Mouse (Mus musculus) embryonic facial prominence, embryonic 12.5 days (tissue): ENCODE measurements around the gene Hoxa10. TPM values are rescaled to one million over a fixed set of nuclear protein-coding genes. Genes with fewer than 3 reads are reported as not detected.

Experiments
- ATAC-seq: fragments of 200-750 bp; cut with Nextera tagmentation; 2 replicates; pipeline ENCODE4 v1.8.0; 2017; ENCODE audit not compliant: insufficient number of reproducible peaks, insufficient read depth, low FRiP score, low TSS enrichment
- H3K27ac ChIP-seq: fragments of 300-500 bp; sonication (generic); 2 replicates; pipeline ENCODE4 v1.5.1; 2016; ENCODE audit warnings: mild to moderate bottlenecking
- H3K27me3 ChIP-seq: fragments of 300-500 bp; sonication (generic); 2 replicates; pipeline ENCODE4 v1.6.1; 2016; ENCODE audit warnings: mild to moderate bottlenecking, moderate library complexity
- H3K36me3 ChIP-seq: fragments of 300-500 bp; sonication (generic); 2 replicates; pipeline ENCODE4 v1.6.1; 2016; ENCODE audit warnings: mild to moderate bottlenecking
- H3K4me1 ChIP-seq: fragments of 300-500 bp; sonication (generic); 2 replicates; pipeline ENCODE4 v1.6.1; 2016
- H3K4me2 ChIP-seq: fragments of 300-500 bp; sonication (generic); replicated peaks from 2 replicates; pipeline ENCODE4 v1.6.1; 2016; ENCODE audit warnings: mild to moderate bottlenecking, moderate library complexity
- H3K4me3 ChIP-seq: fragments of 300-500 bp; sonication (generic); 2 replicates; pipeline ENCODE4 v1.5.1; 2016; ENCODE audit warnings: mild to moderate bottlenecking
- H3K9ac ChIP-seq: fragments of 300-500 bp; sonication (generic); 2 replicates; pipeline ENCODE4 v1.6.1; 2016; ENCODE audit warnings: mild to moderate bottlenecking, moderate library complexity
- H3K9me3 ChIP-seq: fragments of 300-500 bp; sonication (generic); 2 replicates; pipeline ENCODE4 v1.6.1; 2016; ENCODE audit warnings: mild to moderate bottlenecking, moderate library complexity
- WGBS: fragments of 180-500 bp; shearing (Covaris S2); methylation state at CpG from one replicate; pipeline ENCODE4 v1.1.7; 2016; 5-methylcytosine and 5-hydroxymethylcytosine counted together
- polyA plus RNA-seq: library from polyadenylated mRNA; unstranded; fragments of >200 nt; fragmentation: Nextera tagmentation; extraction: Ambion mirVana; gene quantifications from 2 replicates; pipeline ENCODE4 v1.2.1, GENCODE M21; 2016

The Hoxa10 gene
- polyA plus RNA-seq, result 0.13 TPM in 1 of 2 replicates, not detected in the other

DNA sequence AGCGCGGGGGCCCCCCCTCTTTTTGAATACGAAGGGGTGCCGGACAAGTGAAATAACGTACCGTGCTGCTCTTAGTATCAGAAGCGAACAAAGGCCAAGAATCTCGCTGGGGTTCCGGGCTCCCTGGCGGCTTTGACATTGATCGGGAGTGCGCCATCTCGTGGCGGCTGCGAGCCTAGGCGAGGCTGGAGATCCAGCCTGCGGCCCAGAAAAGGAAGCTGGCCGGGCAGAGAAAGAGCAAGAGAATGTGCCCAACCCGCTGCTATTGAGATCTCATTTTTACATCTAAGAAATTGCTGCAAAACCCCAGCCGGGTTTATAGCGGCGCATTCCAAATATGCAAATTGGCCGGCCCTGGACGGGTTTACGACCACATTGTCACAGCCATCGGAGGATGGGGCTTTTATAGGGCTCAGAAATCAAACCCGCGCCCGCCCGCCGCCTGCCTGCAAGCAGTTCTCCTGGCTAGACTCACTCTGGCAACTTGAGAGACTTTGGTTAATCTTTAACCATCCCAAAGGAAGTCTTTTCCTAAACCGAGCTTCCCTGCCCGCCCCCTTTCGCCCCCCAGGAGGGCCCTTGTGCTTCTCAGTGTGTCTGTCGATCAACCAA, at the start of gene Hoxa10:
TSS of gene Hoxa10 (minus strand) at position 466 of the 612 bp plus-strand sequence.
- no peak for ATAC-seq
- no peaks in the 10 kb centered on the region for H3K36me3 ChIP-seq
- peaks cover 94% of the 10 kb centered on the region for H3K27me3 ChIP-seq
- H3K4me3 ChIP-seq, result no peak within 1 kb of the TSS
- 2% methylated on average over 35 of the region's 35 CpGs for WGBS
- 0 out of 2 replicates have a peak within 1 kb of the TSS, but pooled peaks have one; percentile 8 for H3K4me2 ChIP-seq
- H3K9ac ChIP-seq, result no peak within 1 kb of the TSS
- H3K27ac ChIP-seq, result no peak within 1 kb of the TSS
- H3K9me3 ChIP-seq, result no peaks in the 10 kb centered on the region
- H3K4me1 ChIP-seq, result 0 out of 2 replicates have a peak, but pooled peaks cover 3% of the 10 kb centered on the region

GRCm38 (mm10) chr6:52290186-52290585, 49.5 kb upstream of the Hoxa10 start:
- 12% methylated on average over 12 of the region's 12 CpGs for WGBS
- no peak overlapping the region for H3K4me3 ChIP-seq
- H3K27me3 ChIP-seq, result peaks cover 73% of the 10 kb centered on the region
- no peak overlapping the region for H3K9ac ChIP-seq
- H3K4me1 ChIP-seq, result peaks cover 5% of the 10 kb centered on the region; the same call in 1 of the 2 replicates
- no peak overlapping the region for H3K27ac ChIP-seq
- no peaks in the 10 kb centered on the region for H3K9me3 ChIP-seq
- no peaks in the 10 kb centered on the region for H3K36me3 ChIP-seq
- H3K4me2 ChIP-seq, result no peak overlapping the region
- no peak for ATAC-seq

- Histone ChIP-seq H3K9ac (no peak overlapping the region), H3K36me3 (no peaks in the 10 kb centered on the region), H3K4me3 (no peak overlapping the region), H3K4me2 (no peak overlapping the region), H3K9me3 (no peaks in the 10 kb centered on the region), H3K27ac (no peak overlapping the region), H3K27me3 (peaks cover 49% of the 10 kb centered on the region), H3K4me1 (no peaks in the 10 kb centered on the region)
- WGBS, result 75% methylated on average over 5 of the region's 5 CpGs
- ATAC-seq, result no peak
Observed at GRCm38 (mm10) chr6:52283896-52284295, 43.2 kb upstream of the Hoxa10 start.

DNA sequence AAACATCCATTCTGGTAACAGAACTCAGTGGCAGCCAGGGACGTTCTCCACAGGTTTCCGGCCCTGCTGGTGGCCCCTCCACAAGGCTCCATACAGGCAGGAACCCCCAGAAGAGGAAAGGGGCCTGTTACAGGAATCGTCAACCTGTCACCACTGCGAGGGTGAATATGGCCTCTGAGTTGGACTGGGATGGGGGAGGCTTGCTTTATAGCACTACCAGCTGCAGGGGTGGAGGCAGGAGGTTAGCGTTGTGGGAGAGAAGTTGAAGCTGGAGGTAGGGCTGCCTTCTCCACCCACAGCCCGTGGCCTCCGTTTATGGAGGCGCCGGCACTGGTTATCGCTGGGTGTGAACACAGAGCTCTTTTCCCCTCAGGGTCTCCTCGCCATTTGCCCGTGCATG, 40.4 kb upstream of the Hoxa10 start:
- 61% methylated on average over 12 of the region's 12 CpGs for WGBS
- Histone ChIP-seq H3K9ac (no peak overlapping the region), H3K4me1 (no peaks in the 10 kb centered on the region), H3K9me3 (no peaks in the 10 kb centered on the region), H3K4me2 (no peak overlapping the region), H3K4me3 (no peak overlapping the region), H3K27me3 (peaks cover 63% of the 10 kb centered on the region), H3K27ac (no peak overlapping the region), H3K36me3 (no peaks in the 10 kb centered on the region)
- ATAC-seq, result no peak

- H3K4me3 ChIP-seq, result no peak overlapping the region
- no peaks in the 10 kb centered on the region for H3K9me3 ChIP-seq
- 7% methylated on average over 5 of the region's 5 CpGs for WGBS
- H3K4me2 ChIP-seq, result no peak overlapping the region
- H3K9ac ChIP-seq, result no peak overlapping the region
- H3K4me1 ChIP-seq, result no peaks in the 10 kb centered on the region
- H3K27ac ChIP-seq, result no peak overlapping the region
- H3K36me3 ChIP-seq, result no peaks in the 10 kb centered on the region
- peaks cover 90% of the 10 kb centered on the region for H3K27me3 ChIP-seq
- ATAC-seq, result no peak
Observed at GRCm38 (mm10) chr6:52276920-52277319, 36.3 kb upstream of the Hoxa10 start.

DNA sequence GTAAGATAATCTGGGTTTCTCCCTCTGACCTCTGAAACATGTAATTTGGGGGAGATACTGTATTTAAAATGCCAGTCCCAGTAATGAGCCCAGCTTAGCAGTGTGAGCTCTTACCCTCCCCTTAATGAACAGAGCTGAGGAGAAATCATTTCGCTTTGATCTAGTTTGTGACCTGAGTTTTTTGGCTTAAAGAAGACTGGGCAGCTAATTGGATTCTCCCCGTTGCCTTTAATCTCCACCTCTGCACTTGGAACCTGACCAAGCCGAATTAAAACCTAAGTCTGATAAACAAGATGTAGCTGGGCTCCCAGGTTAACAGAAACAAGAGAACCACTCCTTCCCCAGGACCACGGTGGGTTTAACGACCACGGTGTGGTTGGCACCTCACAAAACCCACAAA, 35.7 kb upstream of the Hoxa10 start:
- H3K9me3 ChIP-seq, result no peaks in the 10 kb centered on the region
- H3K4me1 ChIP-seq, result no peaks in the 10 kb centered on the region
- no peaks in the 10 kb centered on the region for H3K36me3 ChIP-seq
- no peak overlapping the region for H3K4me3 ChIP-seq
- ATAC-seq, result no peak
- H3K9ac ChIP-seq, result no peak overlapping the region
- under 1% methylated on average over 6 of the region's 6 CpGs for WGBS
- H3K4me2 ChIP-seq, result no peak overlapping the region
- peaks cover 90% of the 10 kb centered on the region for H3K27me3 ChIP-seq
- H3K27ac ChIP-seq, result no peak overlapping the region

GRCm38 (mm10) chr6:52275563-52276280, 35.1 kb upstream of the Hoxa10 start:
- H3K9ac ChIP-seq, result no peak overlapping the region
- H3K4me2 ChIP-seq, result no peak overlapping the region
- peaks cover 90% of the 10 kb centered on the region for H3K27me3 ChIP-seq
- H3K4me3 ChIP-seq, result no peak overlapping the region
- no peaks in the 10 kb centered on the region for H3K4me1 ChIP-seq
- H3K36me3 ChIP-seq, result no peaks in the 10 kb centered on the region
- H3K27ac ChIP-seq, result no peak overlapping the region
- 8% methylated on average over 8 of the region's 8 CpGs for WGBS
- H3K9me3 ChIP-seq, result no peaks in the 10 kb centered on the region
- no peak for ATAC-seq

- 1% methylated on average over 11 of the region's 11 CpGs for WGBS
Observed at GRCm38 (mm10) chr6:52274576-52274975, 33.9 kb upstream of the Hoxa10 start.

GRCm38 (mm10) chr6:52273656-52274280, 33.1 kb upstream of the Hoxa10 start:
- no peaks in the 10 kb centered on the region for H3K9me3 ChIP-seq
- no peak overlapping the region for H3K4me2 ChIP-seq
- no peak for ATAC-seq
- WGBS, result 3% methylated on average over 22 of the region's 22 CpGs
- no peaks in the 10 kb centered on the region for H3K4me1 ChIP-seq
- peaks cover 96% of the 10 kb centered on the region for H3K27me3 ChIP-seq
- H3K36me3 ChIP-seq, result no peaks in the 10 kb centered on the region
- no peak overlapping the region for H3K4me3 ChIP-seq
- no peak overlapping the region for H3K27ac ChIP-seq
- H3K9ac ChIP-seq, result no peak overlapping the region

More at GRCm38 (mm10) chr6:52274576-52274975, 33.9 kb upstream of the Hoxa10 start:
- Histone ChIP-seq H3K4me3 (no peak overlapping the region), H3K36me3 (no peaks in the 10 kb centered on the region), H3K9me3 (no peaks in the 10 kb centered on the region), H3K4me1 (no peaks in the 10 kb centered on the region), H3K27me3 (peaks cover 93% of the 10 kb centered on the region), H3K4me2 (no peak overlapping the region), H3K27ac (no peak overlapping the region), H3K9ac (no peak overlapping the region)
- no peak for ATAC-seq

GRCm38 (mm10) chr6:52272766-52273655, 32.4 kb upstream of the Hoxa10 start:
- ATAC-seq, result no peak
- H3K27me3 ChIP-seq, result peaks cover 98% of the 10 kb centered on the region
- no peak overlapping the region for H3K27ac ChIP-seq
- H3K9me3 ChIP-seq, result no peaks in the 10 kb centered on the region
- H3K4me1 ChIP-seq, result no peaks in the 10 kb centered on the region
- no peak overlapping the region for H3K9ac ChIP-seq
- 3% methylated on average over 20 of the region's 22 CpGs for WGBS
- H3K4me2 ChIP-seq, result no peak overlapping the region
- no peak overlapping the region for H3K4me3 ChIP-seq
- H3K36me3 ChIP-seq, result no peaks in the 10 kb centered on the region
